Mouse (Mus musculus) liver, postnatal 0 days (tissue): ENCODE data around the gene Rab11fip5.

ENCODE experiments used
- CTCF ChIP-seq: sonication (generic); IDR thresholded peaks from 2 replicates; pipeline ENCODE4 v1.5.1; 2016; ENCODE audit warnings: antibody characterized with exemption, low read depth
- EP300 ChIP-seq: IDR thresholded peaks from 2 replicates; pipeline ENCODE4 v1.6.1; 2016; ENCODE audit warnings: antibody characterized with exemption, low read depth, mild to moderate bottlenecking

GRCm38 (mm10) chr6:85293255-85294003 lies 81.0 kb downstream of the Rab11fip5 start:
- TF ChIP-seq CTCF: no peak
- TF ChIP-seq EP300: no peak
